Mouse (Mus musculus) left cerebral cortex, postnatal 14 days (tissue): Measurements from ENCODE around the gene S1pr2. TPM values are rescaled to one million over a fixed set of nuclear protein-coding genes. Genes with fewer than 3 reads are reported as not detected.

Source experiments
- DNase-seq, 2 experiments: peaks; one replicate each; pipeline ENCODE4 v3.0.0; 2021 to 2022; ENCODE audit warnings: low spot score in 2 of 2, mixed read lengths in 1 of 2
- intact Hi-C: fragments of 180-260 bp; cut with DNase I; formaldehyde crosslinking; loops from one replicate; pipeline ENCODE4 v1.15.1; 2025
- total RNA-seq, 2 experiments: library from RNA; stranded (reverse); gene quantifications; 2 replicates each; pipeline ENCODE4 v1.2.3; 2021

S1pr2 gene
- total RNA-seq, 2 experiments from 2014 or later, result 1.6 to 1.8 TPM

DNA sequence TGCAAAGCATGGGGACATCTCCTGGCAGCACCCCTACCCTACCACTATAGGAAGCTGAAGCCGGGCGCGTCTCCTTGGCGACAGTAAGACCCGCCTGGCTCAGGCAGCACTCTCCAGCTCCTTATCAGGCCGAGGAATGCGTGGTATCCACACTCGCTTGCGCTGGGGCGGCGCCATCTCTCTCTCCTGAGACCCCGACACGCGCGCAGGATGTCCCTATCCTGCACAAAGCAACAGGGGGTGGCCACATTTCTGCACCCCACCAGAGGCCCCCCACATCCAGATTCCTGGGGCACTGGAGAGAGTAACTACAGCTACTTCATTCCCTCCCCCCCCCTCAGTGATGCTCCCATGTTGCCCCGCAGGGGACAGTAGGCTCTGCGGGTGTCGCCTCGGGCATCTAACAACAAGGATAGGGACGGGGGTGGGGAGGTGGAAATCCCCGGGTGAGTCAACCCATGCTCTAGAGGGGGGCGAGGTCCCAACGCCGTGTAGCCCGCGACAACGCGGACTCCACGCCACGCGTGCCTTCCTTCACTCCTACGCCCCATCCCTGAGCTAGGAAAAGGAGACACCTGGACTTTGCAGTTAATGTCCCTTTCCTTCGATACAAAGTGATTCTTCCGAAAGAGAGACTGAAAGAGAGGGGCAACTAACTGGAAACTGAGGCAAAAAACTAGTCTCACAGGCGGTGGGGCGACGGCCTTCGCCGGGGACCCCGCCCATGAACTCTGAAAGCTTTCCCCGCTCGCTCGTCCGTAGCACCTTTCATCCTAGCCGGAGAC is 958 bp downstream of the S1pr2 start:
- intact Hi-C loops, result no loop called here
- peak; percentile 49 to 50 for DNase-seq

- intact Hi-C loops, result no loop called here
- DNase-seq, result no peak
Observed at GRCm38 (mm10) chr9:20973682-20974075, 2.9 kb downstream of the S1pr2 start.

DNA sequence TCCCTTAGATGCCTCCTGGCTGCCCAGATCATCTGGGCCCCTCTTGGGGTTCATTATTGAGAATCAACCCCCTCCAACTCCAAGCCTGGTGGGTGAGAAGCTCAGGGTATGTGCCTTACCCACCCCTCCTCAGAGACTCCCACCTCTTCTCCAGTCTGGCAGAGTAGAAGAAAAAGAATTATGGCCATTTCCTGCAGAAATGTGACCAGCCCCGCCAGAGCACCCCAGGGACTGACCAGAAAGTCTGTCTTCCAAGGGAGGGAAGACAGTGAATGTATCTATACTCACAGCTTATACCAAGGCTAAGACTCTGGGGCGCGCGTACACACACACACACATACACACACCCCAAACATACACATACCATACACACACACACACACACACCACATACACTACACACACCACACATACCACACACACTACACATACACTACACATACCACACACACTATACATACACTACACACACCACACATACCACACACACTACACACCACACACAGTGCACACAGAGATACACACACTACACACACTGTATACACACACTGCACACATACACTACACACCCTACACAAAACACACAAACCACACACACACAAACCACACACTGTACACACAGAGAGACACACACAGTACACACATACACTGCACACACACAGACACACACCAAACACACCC is 3.4 kb downstream of the S1pr2 start:
- DNase-seq, result no peak
- intact Hi-C loops, result no loop called here

DNA sequence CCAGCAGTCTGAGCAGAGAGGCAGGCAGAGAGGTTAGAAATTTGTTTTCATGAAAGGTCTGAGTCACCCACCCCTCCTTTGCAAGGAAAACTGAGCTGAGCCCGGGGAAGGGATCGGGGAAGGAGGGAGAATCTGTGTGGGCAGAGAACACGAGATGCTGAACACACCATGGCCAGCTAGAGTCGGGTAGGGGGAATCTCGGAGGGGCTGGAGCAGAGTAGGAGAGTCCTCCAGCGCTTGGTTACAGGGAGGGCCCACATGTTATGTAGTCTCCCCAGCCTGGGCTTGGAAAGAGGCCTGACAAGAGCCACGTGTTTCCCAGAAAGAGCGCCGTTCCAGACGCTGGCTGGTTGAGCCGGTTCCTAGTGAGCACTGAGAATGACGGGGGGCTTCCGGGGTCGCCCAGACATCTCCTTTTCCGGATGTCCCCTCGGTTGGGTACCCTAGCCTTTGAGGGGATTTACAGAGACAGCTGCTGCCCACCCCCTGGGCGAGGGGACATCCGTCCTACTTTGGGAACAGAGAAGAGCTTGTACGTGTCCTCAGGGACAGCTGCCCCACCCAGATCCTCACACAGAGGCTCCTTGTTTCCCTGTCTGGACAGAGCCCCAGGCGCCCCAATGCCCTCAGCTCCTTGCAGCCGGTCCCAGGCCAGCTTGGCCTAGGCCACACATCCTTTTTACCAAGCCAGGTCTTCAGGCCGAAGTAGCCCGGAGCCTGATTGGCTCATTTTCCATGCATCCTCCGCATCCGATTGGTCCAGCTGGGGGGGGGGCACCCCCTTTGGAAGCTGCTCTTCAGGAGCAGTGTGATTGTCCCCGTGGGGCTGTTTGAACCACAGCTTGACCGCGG is 4.2 kb downstream of the S1pr2 start:
- intact Hi-C loops, result no loop called here
- DNase-seq, result peak; percentile 65 to 86

DNA sequence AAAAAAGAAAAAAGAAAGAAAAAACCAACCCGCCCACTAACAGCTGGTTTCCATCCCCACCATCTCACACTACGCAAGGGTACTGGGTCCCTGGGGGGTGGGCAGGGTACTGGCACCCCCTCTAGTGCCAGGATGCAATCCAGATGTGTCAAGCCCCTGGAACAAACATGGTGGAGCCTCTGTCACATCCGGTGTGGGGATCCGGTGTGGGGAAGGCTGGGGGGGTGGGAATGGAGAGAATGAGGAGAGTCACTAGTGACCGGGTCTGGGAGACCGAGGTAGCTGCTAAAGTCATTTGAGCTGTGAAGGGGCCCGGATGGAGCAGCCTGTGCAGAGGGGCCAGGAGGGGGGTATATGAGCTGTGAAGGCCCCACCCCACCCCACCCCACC is 4.8 kb downstream of the S1pr2 start:
- DNase-seq, result no peak
- intact Hi-C loops, result no loop called here

DNA sequence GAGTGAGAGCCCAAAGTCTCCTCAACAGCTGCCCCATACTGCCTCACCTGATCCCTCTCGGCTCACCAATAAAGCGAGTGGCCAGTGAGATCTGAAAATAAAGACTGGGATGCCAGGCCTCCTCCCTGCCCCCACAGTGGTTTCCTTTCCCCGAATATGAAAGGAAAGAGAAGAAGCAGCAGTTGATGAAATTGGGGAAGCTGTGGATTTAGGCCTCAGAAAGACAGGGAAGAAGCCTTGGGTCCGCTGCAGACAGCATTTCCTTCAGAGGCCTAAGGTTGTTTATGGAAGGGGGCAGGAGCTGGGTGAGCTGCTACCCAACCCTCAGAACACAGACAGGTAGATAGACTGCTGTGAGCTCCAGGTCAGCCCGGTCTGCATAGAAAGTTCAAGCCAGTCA is 9.8 kb downstream of the S1pr2 start:
- DNase-seq, result no peak
- intact Hi-C loops, result no loop called here

- DNase-seq, result no peak
- intact Hi-C loops, result no loop called here
Observed at GRCm38 (mm10) chr9:20966008-20966407, 10.6 kb downstream of the S1pr2 start.

DNA sequence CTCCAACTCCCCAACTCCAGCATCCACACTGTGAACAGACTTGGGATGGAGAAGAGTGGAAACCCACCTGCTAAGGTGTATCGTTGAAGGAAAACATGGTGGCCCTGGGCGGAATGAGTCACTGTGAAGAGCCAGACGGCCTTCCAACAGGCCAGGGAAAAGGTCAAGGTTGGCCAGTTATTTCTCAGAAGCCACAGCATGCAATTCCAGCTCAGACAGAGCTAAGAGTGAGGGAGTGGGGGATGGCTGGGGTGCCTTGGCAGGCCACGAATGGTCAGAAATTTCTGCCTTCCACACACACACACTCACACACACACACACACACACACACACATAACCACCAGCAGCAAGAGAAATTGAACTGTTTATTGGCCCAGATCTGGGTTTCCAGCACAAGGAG is 11.0 kb downstream of the S1pr2 start:
- no peak for DNase-seq
- intact Hi-C loops, result no loop called here

DNA sequence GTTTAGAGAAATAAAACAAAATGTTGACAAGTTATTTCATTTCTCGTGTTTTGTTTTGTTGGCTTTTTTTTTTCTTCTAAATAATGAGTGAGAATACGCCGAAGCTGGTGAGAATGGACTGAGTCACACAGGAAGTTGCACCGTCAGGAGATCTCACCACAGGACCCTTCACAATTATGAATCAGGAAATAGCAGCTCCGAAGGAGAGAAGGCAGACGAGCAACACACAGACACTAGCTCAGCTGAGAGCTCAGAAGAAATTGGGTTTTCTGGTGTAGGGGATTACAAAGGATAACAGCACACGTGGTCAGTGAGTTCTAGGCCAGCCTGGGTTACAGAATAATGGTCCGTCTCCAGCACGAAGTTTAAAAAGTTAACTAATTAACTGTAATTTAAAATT is 15.0 kb downstream of the S1pr2 start:
- intact Hi-C loops, result no loop called here
- DNase-seq, result no peak

- DNase-seq, result no peak
- intact Hi-C loops, result no loop called here
Observed at GRCm38 (mm10) chr9:20959430-20959938, 17.1 kb downstream of the S1pr2 start, which contains the start of gene Dnmt1. Gene Dnmt1, minus strand, starts transcription at chr9:20959888.

GRCm38 (mm10) chr9:20956989-20957388 is 19.6 kb downstream of the S1pr2 start:
- intact Hi-C loops, result no loop called here

GRCm38 (mm10) chr9:20952520-20953227 is 23.9 kb downstream of the S1pr2 start:
- peak; percentile 98 to 99 for DNase-seq
- intact Hi-C loops, result loop anchor here (2.0 kb wide), 1 partner anchor 50 kb away; the partner anchor contains the start of gene Mrpl4

More at GRCm38 (mm10) chr9:20956989-20957388, 19.6 kb downstream of the S1pr2 start:
- DNase-seq, result no peak

DNA sequence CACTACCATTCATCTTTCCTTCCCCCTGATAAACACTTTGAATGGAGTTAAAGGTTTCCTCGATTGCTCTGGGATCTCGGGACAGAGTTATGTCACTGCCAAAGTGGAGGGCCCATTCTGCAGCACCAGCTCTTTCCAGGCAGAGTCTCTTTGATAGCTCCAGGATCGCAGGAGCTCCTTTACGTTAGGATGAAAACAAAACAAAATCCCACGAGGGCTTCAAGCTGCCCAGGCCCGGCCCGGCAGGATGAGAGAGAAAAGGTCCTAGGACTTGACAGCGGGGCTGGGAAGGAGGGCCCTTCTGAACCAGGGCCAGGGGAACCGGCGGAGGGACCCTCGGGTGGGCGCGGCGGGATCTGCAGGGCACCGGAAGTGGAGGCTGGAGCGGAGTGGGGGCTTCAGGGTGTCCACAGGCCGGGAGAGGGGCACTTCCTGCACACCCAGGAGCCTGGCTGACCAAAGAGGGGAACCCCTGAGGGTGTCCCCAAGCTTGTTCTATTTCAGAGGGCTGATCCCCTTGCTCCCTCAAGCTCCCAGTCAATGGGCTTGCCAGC is 24.5 kb downstream of the S1pr2 start:
- intact Hi-C loops, result loop anchor here (2.0 kb wide), 1 partner anchor 51 kb away; the partner anchor contains the start of gene Mrpl4
- DNase-seq, result no peak

- DNase-seq, result no peak
- intact Hi-C loops, result no loop called here
Observed at GRCm38 (mm10) chr9:20951441-20951840, 25.1 kb downstream of the S1pr2 start.

DNA sequence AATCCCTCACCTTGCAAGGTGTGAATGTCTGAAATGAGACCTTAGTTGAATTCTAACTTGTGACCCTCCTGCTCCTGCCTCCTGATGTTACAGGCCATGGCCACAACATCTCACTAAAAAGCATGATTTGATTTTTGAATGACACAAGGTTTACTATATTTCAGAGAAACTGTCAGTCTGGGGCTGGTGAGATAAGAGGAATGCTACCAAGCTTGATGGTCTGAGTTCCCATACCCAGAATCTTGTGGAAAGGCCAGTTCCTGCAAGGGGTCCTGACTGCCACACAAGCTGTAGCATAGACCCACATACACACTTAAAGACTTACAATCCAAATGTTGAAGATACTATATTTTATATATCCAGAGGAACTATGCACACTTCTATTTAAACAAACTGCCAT is 26.2 kb downstream of the S1pr2 start:
- DNase-seq, result no peak
- intact Hi-C loops, result no loop called here

- intact Hi-C loops, result no loop called here
- no peak for DNase-seq
Observed at GRCm38 (mm10) chr9:20946066-20946880, 30.3 kb downstream of the S1pr2 start.

DNA sequence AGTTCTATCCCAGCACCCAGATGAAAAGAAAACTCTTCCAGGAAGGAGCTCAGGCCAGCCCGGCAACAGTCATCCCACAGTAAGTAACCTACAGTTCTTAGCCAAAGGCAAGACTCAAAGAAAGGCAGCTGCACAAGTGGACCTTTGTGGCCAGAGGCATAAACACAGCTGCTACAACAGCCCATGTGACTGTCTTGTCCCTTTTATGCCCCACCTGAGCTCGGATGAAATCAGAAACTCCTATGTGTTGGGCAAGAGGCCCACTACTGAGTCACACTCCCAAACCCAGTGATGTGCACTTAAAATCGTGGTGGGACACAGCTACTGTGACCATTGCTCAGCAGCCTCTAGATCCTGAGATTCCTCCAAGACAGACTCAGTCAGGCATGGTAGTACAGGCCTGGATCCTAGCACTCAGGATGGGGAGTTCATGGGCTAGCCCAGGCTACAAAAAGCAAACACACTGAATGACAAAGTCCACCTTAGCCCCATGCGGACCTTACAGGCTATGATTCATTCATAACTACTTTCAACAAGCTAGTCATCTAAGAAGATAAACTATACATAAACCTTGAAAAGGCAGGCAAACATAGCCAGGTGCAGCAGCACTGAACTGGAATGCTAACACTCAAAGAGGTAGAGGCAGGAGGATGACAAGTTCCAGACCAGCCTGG is 31.7 kb downstream of the S1pr2 start:
- intact Hi-C loops, result loop anchor here (5.0 kb wide), 1 partner anchor 38 kb away; no protein-coding TSS in a partner anchor
- no peak for DNase-seq
